10 mouse cellular contexts compared by ENCODE assay signal in genomic region chr2:93459208-93459920, GRCm38 (mm10). TPM values are rescaled to one million over a fixed set of nuclear protein-coding genes. Genes with fewer than 3 reads are reported as not detected.
DNase-seq lines count a peak whose midpoint lies in the region; ATAC-seq and TF ChIP-seq lines count a peak whose summit lies in the region.
"Had no signal": no experiment of that assay in that cellular context is flagged by ENCODE, and none has a peak within 500 bp of the region (broad histone marks: within the 10 kb centered on the region; RNA-seq: fewer than 3 reads in every experiment).

No protein-coding gene starts in this region.

- no peaks in the 10 kb centered on the region for H3K9me3 ChIP-seq in kidney, postnatal 0 days (replicated peaks; ENCODE audit: low read length)
- H3K9me3 ChIP-seq in megakaryocyte, embryonic 14.5 days = no peaks in the 10 kb centered on the region
- peaks cover 4% of the 10 kb centered on the region; the same call in 1 of the 2 replicates for H3K9me3 ChIP-seq in hindbrain, embryonic 10.5 days
- H3K9me3 ChIP-seq: limb, embryonic 15.5 days had no signal

- TF ChIP-seq POLR2A in bone marrow macrophage, adult 2 months (IDR thresholded peaks at IDR 0.05; ENCODE audit: borderline replicate concordance, low read depth, low read length) = no peak

- H3K4me2 ChIP-seq in kidney, postnatal 0 days (ENCODE audit: low read length) = no peak overlapping the region
- H3K4me2 ChIP-seq: limb, embryonic 15.5 days had no signal

- H3K4me3 ChIP-seq in kidney, postnatal 0 days (replicated peaks; ENCODE audit: low read depth, low read length) = no peak overlapping the region
- no peak overlapping the region for H3K4me3 ChIP-seq in bone marrow macrophage, adult 2 months (ENCODE audit: insufficient read depth, low read length)
- peak overlapping the region; percentile 19 for H3K4me3 ChIP-seq in megakaryocyte, embryonic 14.5 days (replicated peaks)
- H3K4me3 ChIP-seq in hindbrain, embryonic 10.5 days = no peak overlapping the region
- H3K4me3 ChIP-seq: limb, embryonic 15.5 days had no signal

- no peak for TF ChIP-seq CTCF in kidney, postnatal 0 days (IDR thresholded peaks at IDR 0.05; ENCODE audit: low read depth)
- TF ChIP-seq CTCF in bone marrow macrophage, adult 2 months (IDR thresholded peaks at IDR 0.05; ENCODE audit: low read depth, low read length) = no peak

- peak overlapping the region; percentile 20 for H3K27ac ChIP-seq in kidney, postnatal 0 days
- H3K27ac ChIP-seq in bone marrow macrophage, adult 2 months (ENCODE audit: insufficient read depth, low read depth, low read length) = peak overlapping the region; percentile 45
- H3K27ac ChIP-seq in hindbrain, embryonic 10.5 days = no peak overlapping the region

- ATAC-seq in kidney, postnatal 0 days (replicated peaks; ENCODE audit: low FRiP score, low read depth) = no peak

- peak overlapping the region; percentile 3; the same call in 1 of the 2 replicates for H3K9ac ChIP-seq in kidney, postnatal 0 days (ENCODE audit: low read depth, low read length)
- H3K9ac ChIP-seq: limb, embryonic 15.5 days had no signal

- no peak for DNase-seq in kidney, postnatal 0 days (ENCODE audit: low spot score)
- no peak for DNase-seq in kidney, adult 11 months
- DNase-seq in CD8-positive naive resting alpha-beta T cell, adult 2 months (ENCODE audit: low read depth in 2 of 2, low spot score in 2 of 2) = peak; percentile 51 to 60
- no peak for DNase-seq in right cerebral cortex, postnatal 25 days
- DNase-seq in adrenal gland, postnatal 25 days = no peak
- no peak for DNase-seq in hindbrain, embryonic 10.5 days (ENCODE audit: low spot score)
- DNase-seq: cerebellum, postnatal 14 days had no signal

- H3K27me3 ChIP-seq in kidney, postnatal 0 days (ENCODE audit: insufficient read depth, low read length) = no peaks in the 10 kb centered on the region
- H3K27me3 ChIP-seq in megakaryocyte, embryonic 14.5 days (replicated peaks) = peaks cover 97% of the 10 kb centered on the region
- H3K27me3 ChIP-seq in hindbrain, embryonic 10.5 days (ENCODE audit: insufficient read depth, poor library complexity, severe bottlenecking) = peaks cover 56% of the 10 kb centered on the region
- H3K27me3 ChIP-seq: limb, embryonic 15.5 days had no signal

- WGBS in kidney, postnatal 0 days = 59% methylated on average over 7 of the region's 7 CpGs
- WGBS in hindbrain, embryonic 10.5 days = 76% methylated on average over 7 of the region's 7 CpGs

- no peaks in the 10 kb centered on the region for H3K36me3 ChIP-seq in kidney, postnatal 0 days (ENCODE audit: insufficient read depth, low read length)
- no peaks in the 10 kb centered on the region for H3K36me3 ChIP-seq in megakaryocyte, embryonic 14.5 days (replicated peaks; ENCODE audit: low read length)
- H3K36me3 ChIP-seq in hindbrain, embryonic 10.5 days = no peaks in the 10 kb centered on the region
- H3K36me3 ChIP-seq: limb, embryonic 15.5 days had no signal

- H3K4me1 ChIP-seq in kidney, postnatal 0 days (replicated peaks; ENCODE audit: insufficient read depth, low read length) = peaks cover 35% of the 10 kb centered on the region
- peaks cover 56% of the 10 kb centered on the region for H3K4me1 ChIP-seq in bone marrow macrophage, adult 2 months (ENCODE audit: control insufficient read depth, insufficient read depth, low read length)
- peaks cover 54% of the 10 kb centered on the region for H3K4me1 ChIP-seq in megakaryocyte, embryonic 14.5 days
- peaks cover 52% of the 10 kb centered on the region for H3K4me1 ChIP-seq in hindbrain, embryonic 10.5 days (replicated peaks)

RNA-seq across cellular contexts. Expression of gene Cd82, which starts 3.6 kb away (rescaled TPM):
- polyA plus RNA-seq in kidney, postnatal 0 days (2015; fragmentation: Nextera tagmentation; extraction: Ambion mirVana) = 85.1 and 89.4 TPM in 2 replicates
- 74.1 and 79.5 TPM in 2 replicates for polyA plus RNA-seq in bone marrow macrophage, adult 2 months (2012; ENCODE audit: insufficient read depth, insufficient read length, missing spikeins)
- 13.3 TPM in 1 of 2 replicates, not detected in the other for polyA plus RNA-seq in megakaryocyte, embryonic 14.5 days (2012; ENCODE audit: insufficient read depth, low replicate concordance)
- total RNA-seq in adrenal gland, postnatal 25 days (2021) = 43.0 and 54.8 TPM in 2 replicates
- polyA plus RNA-seq in hindbrain, embryonic 10.5 days (2016; fragmentation: Nextera tagmentation; extraction: Ambion mirVana) = 6.2 and 10.3 TPM in 2 replicates

Comparison
In these comparisons a context has a peak if more than half of its experiments do, and no peak if none do; other contexts are left out.
1. DNase-seq: peak in CD8-positive naive resting alpha-beta T cell, adult 2 months (2 of 2); none in kidney, postnatal 0 days (single experiment), kidney, adult 11 months (single experiment), right cerebral cortex, postnatal 25 days (single experiment), adrenal gland, postnatal 25 days (single experiment) and hindbrain, embryonic 10.5 days (single experiment).